Mouse (Mus musculus) kidney, embryonic 16.5 days (tissue): ENCODE data around the gene Mns1. TPM values are rescaled to one million over a fixed set of nuclear protein-coding genes. Genes with fewer than 3 reads are reported as not detected.

ENCODE experiments used
- ATAC-seq: fragments of 200-750 bp; cut with Nextera tagmentation; 2 replicates; pipeline ENCODE4 v1.8.0; 2017; ENCODE audit warnings: moderate TSS enrichment; ENCODE audit not compliant: low FRiP score, low TSS enrichment
- H3K27ac ChIP-seq: fragments of 300-500 bp; sonication (generic); 2 replicates; pipeline ENCODE4 v1.5.1; 2014; ENCODE audit warnings: low read length
- H3K27me3 ChIP-seq: fragments of 300-500 bp; sonication (generic); 2 replicates; pipeline ENCODE4 v1.6.1; 2014; ENCODE audit warnings: low read length, control low read depth, mixed read lengths; ENCODE audit not compliant: insufficient read depth
- H3K36me3 ChIP-seq: fragments of 300-500 bp; sonication (generic); 2 replicates; pipeline ENCODE4 v1.6.1; 2014; ENCODE audit warnings: low read length, control low read depth, mixed read lengths; ENCODE audit not compliant: insufficient read depth
- H3K4me1 ChIP-seq: fragments of 300-500 bp; sonication (generic); 2 replicates; pipeline ENCODE4 v1.6.1; 2014; ENCODE audit warnings: low read length, control low read depth, mixed read lengths; ENCODE audit not compliant: insufficient read depth
- H3K4me2 ChIP-seq: fragments of 300-500 bp; sonication (generic); replicated peaks from 2 replicates; pipeline ENCODE4 v1.6.1; 2014; ENCODE audit warnings: low read depth, low read length
- H3K4me3 ChIP-seq: fragments of 300-500 bp; sonication (generic); 2 replicates; pipeline ENCODE4 v1.5.1; 2014; ENCODE audit warnings: mild to moderate bottlenecking, low read length
- H3K9ac ChIP-seq: fragments of 300-500 bp; sonication (generic); replicated peaks from 2 replicates; pipeline ENCODE4 v1.6.1; 2014; ENCODE audit warnings: low read length
- H3K9me3 ChIP-seq: fragments of 300-500 bp; sonication (generic); 2 replicates; pipeline ENCODE4 v1.6.1; 2016; ENCODE audit warnings: low read length, control low read depth
- WGBS: fragments of 180-500 bp; shearing (Covaris S2); extraction: QIAGEN DNeasy Blood & Tissue Kit; methylation state at CpG from one replicate; pipeline ENCODE4 v1.1.7; 2014; 5-methylcytosine and 5-hydroxymethylcytosine counted together
- polyA plus RNA-seq: library from polyadenylated mRNA; unstranded; fragments of >200 nt; fragmentation: Nextera tagmentation; extraction: Ambion mirVana; gene quantifications from 2 replicates; pipeline ENCODE4 v1.2.1, GENCODE M21; 2015

Mns1 gene
- polyA plus RNA-seq, 1 experiment from 2014 or later: 25.3 TPM

GRCm38 (mm10) chr9:72422753-72423152, 15.1 kb upstream of the Mns1 start:
- no peaks in the 10 kb centered on the region; the same call in none of the 2 replicates for H3K27me3 ChIP-seq
- H3K4me1 ChIP-seq: peaks cover 10% of the 10 kb centered on the region
- WGBS: 91% methylated on average over 2 of the region's 2 CpGs
- H3K36me3 ChIP-seq: no peaks in the 10 kb centered on the region
- no peaks in the 10 kb centered on the region for H3K9me3 ChIP-seq
- no peak overlapping the region for H3K4me2 ChIP-seq
- H3K27ac ChIP-seq: no peak overlapping the region
- no peak overlapping the region for H3K4me3 ChIP-seq
- no peak overlapping the region for H3K9ac ChIP-seq
- no peak for ATAC-seq

DNA sequence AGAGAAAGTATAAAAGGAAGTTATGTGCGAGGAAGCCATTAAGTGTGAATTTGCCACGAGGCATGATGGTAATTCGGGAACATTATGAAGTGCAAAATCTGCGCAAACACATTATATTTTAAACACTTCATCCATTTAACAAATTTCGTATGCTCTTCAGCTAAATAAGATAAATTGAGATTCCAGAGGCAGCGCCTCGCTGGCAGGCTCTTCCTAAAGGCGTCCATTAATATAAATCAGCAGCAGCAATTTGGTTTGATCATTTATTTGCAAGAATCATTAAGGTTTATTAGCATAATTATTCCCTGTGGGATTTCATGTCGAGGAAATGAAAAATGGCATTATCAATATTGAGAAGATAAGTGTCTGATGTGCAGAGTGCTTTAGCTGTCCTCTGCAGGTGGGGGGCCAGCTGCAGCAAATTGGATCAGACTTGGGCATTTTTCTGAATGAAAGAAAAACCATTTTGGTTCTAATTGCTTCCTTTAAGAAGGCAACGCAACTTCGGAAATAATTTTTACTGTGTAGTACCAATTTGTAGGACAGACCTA, 12.4 kb upstream of the Mns1 start:
- H3K4me3 ChIP-seq: no peak overlapping the region
- no peak overlapping the region for H3K4me2 ChIP-seq
- 82% methylated on average over 11 of the region's 11 CpGs for WGBS
- no peak overlapping the region for H3K9ac ChIP-seq
- no peak for ATAC-seq
- H3K27ac ChIP-seq: no peak overlapping the region
- H3K4me1 ChIP-seq: peaks cover 10% of the 10 kb centered on the region
- H3K9me3 ChIP-seq: no peaks in the 10 kb centered on the region
- no peaks in the 10 kb centered on the region for H3K36me3 ChIP-seq
- no peaks in the 10 kb centered on the region; the same call in none of the 2 replicates for H3K27me3 ChIP-seq

- no peak overlapping the region for H3K9ac ChIP-seq
- no peak overlapping the region for H3K4me3 ChIP-seq
- no peak for ATAC-seq
- no peaks in the 10 kb centered on the region; the same call in none of the 2 replicates for H3K27me3 ChIP-seq
- no peaks in the 10 kb centered on the region for H3K9me3 ChIP-seq
- H3K36me3 ChIP-seq: no peaks in the 10 kb centered on the region
- H3K4me2 ChIP-seq: no peak overlapping the region
- H3K4me1 ChIP-seq: no peaks in the 10 kb centered on the region
- WGBS: 52% methylated on average over 4 of the region's 4 CpGs
- no peak overlapping the region for H3K27ac ChIP-seq
These were observed 9.9 kb upstream of the Mns1 start for GRCm38 (mm10) chr9:72427861-72428260.

DNA sequence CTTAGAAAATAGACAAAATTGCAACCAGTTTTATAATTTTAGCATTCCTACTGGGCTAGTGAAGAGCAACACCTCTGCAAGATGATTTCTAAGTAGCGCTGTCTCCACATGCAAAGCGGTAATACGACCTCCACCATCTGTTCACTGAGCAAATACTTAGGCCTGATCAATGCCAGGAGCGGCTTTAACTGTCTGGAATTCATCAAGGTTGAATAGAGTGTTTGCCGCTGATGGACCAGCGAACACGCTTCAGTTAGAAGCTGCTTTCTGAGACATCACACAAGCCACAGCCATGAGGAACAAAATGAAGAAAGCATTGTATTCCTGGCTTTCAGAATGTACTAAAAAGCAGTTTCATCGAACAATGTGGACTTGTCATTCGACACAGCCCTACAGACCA, 2.9 kb upstream of the Mns1 start:
- no peak for ATAC-seq
- H3K4me3 ChIP-seq: no peak overlapping the region
- no peak overlapping the region for H3K27ac ChIP-seq
- WGBS: 73% methylated on average over 9 of the region's 9 CpGs
- H3K9me3 ChIP-seq: no peaks in the 10 kb centered on the region
- no peak overlapping the region for H3K4me2 ChIP-seq
- no peaks in the 10 kb centered on the region for H3K27me3 ChIP-seq
- H3K9ac ChIP-seq: no peak overlapping the region
- H3K4me1 ChIP-seq: peaks cover 9% of the 10 kb centered on the region
- no peaks in the 10 kb centered on the region for H3K36me3 ChIP-seq

GRCm38 (mm10) chr9:72438749-72439148, 938 bp downstream of the Mns1 start:
- H3K36me3 ChIP-seq: no peaks in the 10 kb centered on the region
- H3K27me3 ChIP-seq: no peaks in the 10 kb centered on the region
- H3K9ac ChIP-seq: peak overlapping the region; percentile 79
- peak overlapping the region; percentile 86 for H3K4me2 ChIP-seq
- peak; percentile 7; the same call in 1 of the 2 replicates for ATAC-seq
- WGBS: 3% methylated on average over 9 of the region's 9 CpGs
- no peaks in the 10 kb centered on the region for H3K9me3 ChIP-seq
- H3K4me1 ChIP-seq: peaks cover 9% of the 10 kb centered on the region
- H3K27ac ChIP-seq: peak overlapping the region; percentile 68; the same call in 1 of the 2 replicates
- H3K4me3 ChIP-seq: peak overlapping the region; percentile 84

GRCm38 (mm10) chr9:72440358-72440757, 2.5 kb downstream of the Mns1 start:
- ATAC-seq: no peak
- Histone ChIP-seq H3K4me2 (no peak overlapping the region), H3K4me1 (peaks cover 9% of the 10 kb centered on the region), H3K4me3 (no peak overlapping the region), H3K27me3 (no peaks in the 10 kb centered on the region), H3K27ac (no peak overlapping the region), H3K36me3 (no peaks in the 10 kb centered on the region), H3K9me3 (no peaks in the 10 kb centered on the region), H3K9ac (no peak overlapping the region)
- 96% methylated on average over 4 of the region's 4 CpGs for WGBS

GRCm38 (mm10) chr9:72440948-72441926, 3.4 kb downstream of the Mns1 start:
- no peak overlapping the region for H3K27ac ChIP-seq
- H3K4me1 ChIP-seq: peaks cover 9% of the 10 kb centered on the region
- H3K9ac ChIP-seq: no peak overlapping the region
- no peak for ATAC-seq
- no peak overlapping the region for H3K4me2 ChIP-seq
- H3K4me3 ChIP-seq: no peak overlapping the region
- 79% methylated on average over 8 of the region's 8 CpGs for WGBS
- H3K27me3 ChIP-seq: no peaks in the 10 kb centered on the region
- H3K36me3 ChIP-seq: no peaks in the 10 kb centered on the region
- H3K9me3 ChIP-seq: no peaks in the 10 kb centered on the region

DNA sequence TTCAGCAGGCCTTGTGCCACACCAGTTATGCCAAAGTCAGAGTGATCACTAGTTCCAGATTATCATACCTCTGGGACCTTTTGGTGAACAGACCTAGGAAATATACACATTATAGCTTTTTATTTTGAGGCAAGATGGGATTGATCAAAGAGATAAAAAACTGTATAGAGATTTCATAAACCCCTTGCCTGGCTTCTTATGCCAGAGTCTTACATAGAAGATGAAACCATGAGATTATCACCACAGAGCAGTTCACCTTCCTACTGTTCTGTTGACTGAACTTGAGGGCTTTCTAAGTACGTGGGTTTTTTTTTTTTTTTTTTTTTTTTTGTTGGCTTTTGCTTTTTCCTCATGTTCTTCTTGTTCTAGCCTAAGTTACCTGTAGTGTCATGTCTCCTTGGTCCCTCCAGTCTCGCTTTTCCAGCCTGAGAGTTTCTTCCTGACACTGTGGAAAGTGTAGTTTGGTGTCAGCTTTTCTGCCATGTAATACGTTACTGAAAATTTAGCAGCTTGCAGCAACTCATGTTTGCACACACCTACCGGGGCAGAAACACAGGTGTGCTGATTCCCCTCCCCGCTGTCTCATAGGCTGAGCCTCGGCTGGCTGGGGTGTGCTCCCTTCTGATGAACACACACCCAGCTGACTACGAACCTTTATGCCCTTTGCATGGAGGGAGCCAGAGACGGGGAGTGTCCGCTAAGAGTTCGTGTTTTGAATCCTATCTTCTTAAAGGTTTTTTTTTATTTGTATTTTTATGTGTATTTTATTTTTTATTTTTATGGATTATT, 4.3 kb downstream of the Mns1 start:
- H3K4me1 ChIP-seq: peaks cover 9% of the 10 kb centered on the region
- no peaks in the 10 kb centered on the region for H3K9me3 ChIP-seq
- no peaks in the 10 kb centered on the region for H3K36me3 ChIP-seq
- no peak overlapping the region for H3K4me3 ChIP-seq
- no peak overlapping the region for H3K4me2 ChIP-seq
- no peaks in the 10 kb centered on the region for H3K27me3 ChIP-seq
- 90% methylated on average over 10 of the region's 10 CpGs for WGBS
- no peak overlapping the region for H3K9ac ChIP-seq
- ATAC-seq: no peak
- no peak overlapping the region for H3K27ac ChIP-seq

- H3K4me1 ChIP-seq: no peaks in the 10 kb centered on the region
- no peaks in the 10 kb centered on the region for H3K9me3 ChIP-seq
- H3K9ac ChIP-seq: no peak overlapping the region
- no peak for ATAC-seq
- 39% methylated on average over 8 of the region's 8 CpGs for WGBS
- no peak overlapping the region for H3K4me3 ChIP-seq
- H3K27ac ChIP-seq: no peak overlapping the region
- H3K4me2 ChIP-seq: no peak overlapping the region
- H3K27me3 ChIP-seq: no peaks in the 10 kb centered on the region
- peaks cover 25% of the 10 kb centered on the region; the same call in 1 of the 2 replicates for H3K36me3 ChIP-seq
These were observed 10.2 kb downstream of the Mns1 start for GRCm38 (mm10) chr9:72448026-72448425.
